Mouse (Mus musculus) monocyte, adult 5-6 weeks (primary cell): ENCODE data around the gene Krtap10-4. TPM values are rescaled to one million over a fixed set of nuclear protein-coding genes. Genes with fewer than 3 reads are reported as not detected.
"Not testable (repeated sequence)": the region's sequence is repeated elsewhere in the genome, so short reads cannot be mapped to it uniquely, and the experiment has no call there.

Experiments
- ATAC-seq: fragments of 153-309, 156-312 bp; replicated peaks from 2 replicates; pipeline ENCODE4 v1.8.0; 2017; ENCODE audit warnings: mild to moderate bottlenecking; ENCODE audit not compliant: low TSS enrichment, insufficient number of reproducible peaks, severe bottlenecking, poor library complexity, low FRiP score
- total RNA-seq: library from RNA; stranded (forward); fragments of 200-1000, 200-491, 200-594 nt; gene quantifications from 3 replicates; pipeline ENCODE4 v1.2.3, GENCODE M21; 2017

Gene Krtap10-4
- total RNA-seq, 1 experiment from 2014 or later: not detected

DNA sequence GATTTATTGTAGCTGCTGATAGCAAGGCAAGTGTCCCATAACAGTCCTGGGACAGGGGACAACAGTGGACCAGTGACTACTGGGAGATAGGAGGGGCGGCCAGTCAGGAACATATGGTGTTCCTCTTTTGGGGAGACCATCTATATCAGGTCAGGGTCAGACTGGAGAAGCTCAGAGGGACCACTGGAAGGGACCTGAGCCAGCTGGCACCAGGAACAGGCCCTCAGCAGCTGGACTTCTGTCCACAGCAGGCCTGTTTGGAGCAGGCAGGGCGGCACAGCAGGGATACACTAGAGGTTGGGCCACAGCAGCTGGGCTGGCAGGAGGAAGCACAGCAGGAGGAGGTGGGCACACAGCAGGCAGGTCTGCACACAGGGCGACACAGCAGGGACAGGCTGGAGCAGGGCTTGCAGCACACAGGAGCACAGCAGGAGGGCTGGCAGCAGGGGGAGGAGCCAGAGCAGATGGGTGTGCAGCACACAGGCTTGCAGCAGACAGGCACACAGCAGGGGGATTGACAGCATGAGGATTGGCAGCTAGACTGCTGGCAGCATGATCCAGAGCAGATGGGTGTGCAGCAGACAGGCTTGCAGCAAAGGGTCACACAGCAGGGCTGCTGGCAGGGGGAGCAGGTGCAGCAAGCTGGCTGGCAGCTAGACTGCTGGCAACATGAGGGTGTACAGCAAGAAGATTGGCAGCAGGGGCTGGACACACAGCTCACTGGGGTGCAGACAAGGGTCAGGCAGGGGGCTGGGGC lies 28.6 kb downstream of the Krtap10-4 start:
- not testable (repeated sequence) for ATAC-seq

DNA sequence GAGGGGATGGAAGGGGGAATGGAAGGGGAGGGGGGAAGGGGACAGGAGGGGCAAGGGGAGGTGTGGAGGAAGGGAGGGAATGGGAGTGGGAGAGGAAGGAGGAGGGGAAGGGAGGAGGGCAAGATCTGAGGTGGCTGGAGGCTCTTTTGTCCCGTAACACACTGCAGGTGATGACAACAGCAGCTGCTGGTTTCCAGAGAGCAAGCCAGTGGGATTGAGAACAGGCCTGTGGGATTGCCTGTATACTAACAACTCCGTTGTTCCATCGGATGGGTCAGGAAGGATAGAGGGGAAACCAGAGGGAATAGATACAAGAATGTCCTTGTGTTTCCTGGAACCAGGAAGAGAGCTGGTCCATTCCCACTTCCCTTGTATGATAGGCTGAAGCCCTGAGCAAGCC lies 29.2 kb downstream of the Krtap10-4 start:
- ATAC-seq: no peak

- ATAC-seq: no peak
These were observed 31.9 kb downstream of the Krtap10-4 start, which contains the start of gene Gm9639 for GRCm38 (mm10) chr10:77794976-77795375. Gene Gm9639, minus strand, starts transcription at chr10:77795076.

DNA sequence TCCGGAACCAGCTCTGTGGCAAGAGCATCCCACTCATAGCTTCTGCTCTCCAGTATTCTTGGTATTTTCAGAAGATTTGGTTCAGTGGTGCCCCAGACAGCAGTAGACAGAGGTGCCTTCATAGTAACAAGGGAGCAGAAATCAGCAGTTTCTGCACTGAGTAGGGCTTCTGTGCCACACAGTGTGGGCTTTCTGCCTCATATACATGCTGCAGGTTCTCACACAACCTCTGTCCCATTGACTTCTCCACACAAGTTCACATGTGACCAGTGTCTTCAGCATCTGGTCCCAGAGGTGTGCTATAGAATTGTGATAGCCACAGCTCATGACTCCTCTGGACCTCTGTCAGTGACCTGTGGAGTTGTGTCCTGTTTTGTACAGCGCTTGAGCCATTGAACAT lies 38.3 kb downstream of the Krtap10-4 start:
- no peak for ATAC-seq

DNA sequence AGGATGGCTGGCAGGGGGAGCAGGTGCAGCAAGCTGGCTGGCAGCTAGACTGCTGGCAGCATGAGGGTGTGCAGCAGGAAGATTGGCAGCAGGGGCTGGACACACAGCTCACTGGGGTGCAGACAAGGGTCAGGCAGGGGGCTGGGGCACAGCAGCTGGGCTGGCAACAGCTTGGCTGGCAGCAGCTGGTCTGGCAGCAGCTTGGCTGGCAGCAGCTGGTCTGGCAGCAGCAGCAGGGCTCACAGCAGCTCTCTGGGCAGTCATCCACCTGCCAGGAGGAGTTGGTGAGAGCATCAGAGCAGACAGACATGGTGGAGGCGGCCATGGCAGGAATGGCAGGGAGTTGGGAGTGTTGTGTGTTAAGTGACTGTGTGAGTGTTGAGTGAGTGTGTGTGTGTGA lies 39.0 kb downstream of the Krtap10-4 start, which contains the start of gene Gm7137:
Gm7137 (minus strand) TSS at position 325 of the 400 bp plus-strand sequence.
- not testable (repeated sequence) for ATAC-seq

DNA sequence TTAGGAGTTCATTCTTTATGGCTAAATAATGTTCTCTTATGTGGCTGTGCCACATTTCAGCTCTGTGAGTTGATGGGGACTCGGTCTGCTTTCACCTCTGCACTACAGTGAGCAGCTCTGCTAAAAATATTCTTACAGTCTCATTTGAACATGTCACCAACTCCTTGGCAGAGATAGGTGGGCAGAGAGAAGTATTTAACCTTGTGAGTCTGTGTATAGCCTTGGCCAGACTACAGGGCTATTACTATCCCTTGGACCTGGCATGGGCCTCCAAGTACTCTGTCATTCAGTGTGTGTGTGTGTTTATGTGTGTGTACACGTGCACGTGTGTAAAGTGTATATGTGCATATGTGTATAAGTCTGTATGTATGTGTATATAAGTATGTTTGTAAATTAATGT lies 43.5 kb downstream of the Krtap10-4 start:
- not testable (repeated sequence) for ATAC-seq

DNA sequence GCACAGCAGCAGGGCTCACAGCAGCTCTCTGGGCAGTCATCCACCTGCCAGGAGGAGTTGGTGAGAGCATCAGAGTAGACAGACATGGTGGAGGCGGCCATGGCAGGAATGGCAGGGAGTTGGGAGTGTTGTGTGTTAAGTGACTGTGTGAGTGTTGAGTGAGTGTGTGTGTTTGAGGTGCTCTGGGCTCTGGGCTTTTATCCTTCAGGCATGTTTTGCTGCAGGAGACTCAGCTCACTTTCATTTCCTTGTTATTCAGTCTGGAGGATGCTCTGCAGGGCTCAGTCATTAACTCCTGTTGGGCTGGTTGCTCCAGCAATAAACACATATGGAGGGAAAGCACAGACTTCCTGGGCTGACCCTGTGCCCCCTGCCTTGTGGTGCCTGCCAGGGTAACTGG lies 44.5 kb downstream of the Krtap10-4 start, which contains the start of gene Gm3250:
Gm3250 (minus strand) TSS at position 101 of the 400 bp plus-strand sequence.
- not testable (repeated sequence) for ATAC-seq

GRCm38 (mm10) chr10:77776844-77777243 lies 50.1 kb downstream of the Krtap10-4 start, which contains the start of gene Gm7138:
Gene Gm7138, minus strand, starts transcription at chr10:77776944.
- ATAC-seq: not testable (repeated sequence)

Other genes with a start within 250 kb of the Krtap10-4 start
- 79.9 to 128 TPM (median 104 TPM) in 3 replicates for gene Pttg1ip, start 245.4 kb downstream of the Krtap10-4 start, total RNA-seq
- gene Sumo3, start 221.0 kb downstream of the Krtap10-4 start, total RNA-seq: 84.2 to 128 TPM (median 126 TPM) in 3 replicates
- 1.7 to 5.5 TPM in 2 of 3 replicates, not detected in the other for gene Gm49325, start 220.9 kb downstream of the Krtap10-4 start, total RNA-seq
- gene Ube2g2, start 204.8 kb downstream of the Krtap10-4 start, total RNA-seq: 60.6 to 127 TPM (median 70.3 TPM) in 3 replicates
- not detected in 3 replicates for gene Tspear, start 140.5 kb downstream of the Krtap10-4 start, total RNA-seq
- gene Gm19402, start 136.3 kb downstream of the Krtap10-4 start, total RNA-seq: not detected in 3 replicates
- not detected in 3 replicates for gene Gm9508, start 129.9 kb downstream of the Krtap10-4 start, total RNA-seq
- gene Gm10272, start 120.5 kb downstream of the Krtap10-4 start, total RNA-seq: not detected in 3 replicates
- not detected in 3 replicates for gene Gm10024, start 115.6 kb downstream of the Krtap10-4 start, total RNA-seq
- gene Gm10142, start 111.3 kb downstream of the Krtap10-4 start, total RNA-seq: not detected in 3 replicates
- not detected in 3 replicates for gene Krtap12-1, start 106.5 kb downstream of the Krtap10-4 start, total RNA-seq
- not detected in 3 replicates for gene Gm10100, start 100.6 kb downstream of the Krtap10-4 start, total RNA-seq
- gene Gm18596, start 84.5 kb downstream of the Krtap10-4 start, total RNA-seq: not detected in 3 replicates
- not detected in 3 replicates for gene Gm9736, start 75.7 kb downstream of the Krtap10-4 start, total RNA-seq
- not detected in 3 replicates for gene Gm3233, start 67.4 kb downstream of the Krtap10-4 start, total RNA-seq
- gene Gm3238, start 55.8 kb downstream of the Krtap10-4 start, total RNA-seq: not detected in 3 replicates
- not detected in 3 replicates for gene Gm7138, start 50.2 kb downstream of the Krtap10-4 start, total RNA-seq
- not detected in 3 replicates for gene Gm3250, start 44.6 kb downstream of the Krtap10-4 start, total RNA-seq
- not detected in 3 replicates for gene Gm7137, start 38.9 kb downstream of the Krtap10-4 start, total RNA-seq
- not detected in 3 replicates for gene Gm9639, start 32.0 kb downstream of the Krtap10-4 start, total RNA-seq
- not detected in 3 replicates for gene Gm19668, start 28.0 kb downstream of the Krtap10-4 start, total RNA-seq
- gene Gm9507, start 15.3 kb downstream of the Krtap10-4 start, total RNA-seq: not detected in 3 replicates
- not detected in 3 replicates for gene Gm2696, start 12.4 kb downstream of the Krtap10-4 start, total RNA-seq
- not detected in 3 replicates for gene Krtap10-10, start 8.9 kb upstream of the Krtap10-4 start, total RNA-seq
- gene Gm36176, start 19.7 kb upstream of the Krtap10-4 start, total RNA-seq: not detected in 3 replicates
- not detected in 3 replicates for gene Gm10318, start 25.8 kb upstream of the Krtap10-4 start, total RNA-seq
- gene Gm3285, start 34.9 kb upstream of the Krtap10-4 start, total RNA-seq: not detected in 3 replicates
- gene Lrrc3, start 75.4 kb upstream of the Krtap10-4 start, total RNA-seq: not detected in 3 replicates
- gene Trpm2, start 143.5 kb upstream of the Krtap10-4 start, total RNA-seq: 27.0 to 37.5 TPM (median 35.8 TPM) in 3 replicates
- gene 1810043G02Rik, start 151.4 kb upstream of the Krtap10-4 start, total RNA-seq: 4.8 to 8.2 TPM (median 5.5 TPM) in 3 replicates
- 46.0 to 51.9 TPM (median 46.4 TPM) in 3 replicates for gene Pfkl, start 183.0 kb upstream of the Krtap10-4 start, total RNA-seq
- not detected in 3 replicates for gene Dnmt3l, start 214.9 kb upstream of the Krtap10-4 start, total RNA-seq
- gene Aire, start 216.5 kb upstream of the Krtap10-4 start, total RNA-seq: not detected in 3 replicates
- gene Icosl, start 242.2 kb upstream of the Krtap10-4 start, total RNA-seq: 10.0 to 15.9 TPM (median 12.7 TPM) in 3 replicates